Mouse (Mus musculus) CD4-positive, CD25-positive, alpha-beta regulatory T cell, adult 2 months (primary cell): Measurements from ENCODE around the gene Foxs1.

Experiments
- DNase-seq: peaks from one replicate; pipeline ENCODE4 v3.0.0-alpha.2; 2012; ENCODE audit warnings: low read depth, low spot score

The Foxs1 gene

GRCm38 (mm10) chr2:152928219-152928987 lies 4.6 kb downstream of the Foxs1 start:
- DNase-seq: no peak

DNA sequence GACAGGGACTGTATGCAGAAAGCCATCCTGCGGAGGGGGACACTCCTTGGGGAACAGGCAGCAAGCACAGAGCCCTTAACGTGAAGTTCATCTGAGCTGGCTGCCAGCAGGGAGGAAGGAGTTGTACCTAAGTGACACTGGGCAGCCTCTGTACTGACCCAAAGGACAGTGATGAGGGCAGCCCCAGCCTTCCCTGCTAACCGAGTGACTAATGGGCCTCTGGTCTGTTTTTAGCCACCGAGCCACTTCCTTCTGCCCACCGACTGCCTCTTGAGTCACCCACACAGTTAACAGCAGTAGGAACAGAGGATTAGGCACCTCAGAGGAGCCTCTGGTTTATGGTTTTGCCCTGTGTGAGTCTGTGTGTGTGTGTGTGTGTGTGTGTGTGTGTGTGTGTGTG lies 5.6 kb downstream of the Foxs1 start:
- no peak for DNase-seq

GRCm38 (mm10) chr2:152926896-152927295 lies 6.1 kb downstream of the Foxs1 start:
- DNase-seq: no peak

GRCm38 (mm10) chr2:152925189-152925872 lies 7.7 kb downstream of the Foxs1 start:
- no peak for DNase-seq

GRCm38 (mm10) chr2:152924543-152924942 lies 8.5 kb downstream of the Foxs1 start:
- no peak for DNase-seq

GRCm38 (mm10) chr2:152924128-152924527 lies 8.9 kb downstream of the Foxs1 start:
- no peak for DNase-seq

- no peak for DNase-seq
These were observed 9.4 kb downstream of the Foxs1 start for GRCm38 (mm10) chr2:152923621-152924020.

DNA sequence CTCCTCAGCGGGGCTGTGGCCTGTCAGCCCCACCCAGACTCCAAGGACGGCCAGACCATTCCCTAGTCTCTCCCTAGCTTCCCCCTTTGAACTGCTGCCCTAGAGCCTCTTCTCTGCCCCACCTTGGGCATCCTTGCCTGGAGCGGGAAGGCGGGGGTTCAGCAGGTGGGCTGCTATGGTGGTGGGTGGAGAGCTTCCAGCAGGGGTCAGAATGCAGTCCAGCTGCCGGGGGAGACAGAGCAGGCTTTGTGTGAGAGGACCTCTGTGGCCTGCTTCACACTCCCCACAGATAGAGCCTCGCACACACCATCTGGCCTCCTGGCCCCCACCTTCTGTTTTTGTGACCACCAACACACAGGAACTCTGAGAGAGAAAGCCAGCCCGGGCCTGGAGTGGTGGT lies 10.6 kb downstream of the Foxs1 start:
- no peak for DNase-seq

DNA sequence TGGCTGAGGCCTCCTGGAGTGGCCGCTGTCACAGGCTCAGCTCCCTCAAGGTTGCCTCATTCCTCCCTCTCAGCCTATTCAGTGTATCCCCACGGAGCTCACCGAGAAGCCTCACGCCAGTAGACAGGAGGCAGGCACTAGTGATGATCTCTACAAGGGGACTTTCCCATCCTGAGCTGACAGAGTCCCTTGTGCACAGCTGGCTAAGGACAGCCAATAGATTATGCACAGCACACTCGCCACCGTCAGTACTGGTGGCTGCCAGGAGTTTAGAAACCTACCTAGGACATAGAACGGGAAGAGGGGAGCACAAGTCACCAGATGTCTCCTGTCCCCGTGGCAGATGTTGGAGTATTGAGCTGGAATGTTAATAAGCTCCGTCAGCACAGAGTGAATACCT lies 15.3 kb downstream of the Foxs1 start:
- DNase-seq: no peak

DNA sequence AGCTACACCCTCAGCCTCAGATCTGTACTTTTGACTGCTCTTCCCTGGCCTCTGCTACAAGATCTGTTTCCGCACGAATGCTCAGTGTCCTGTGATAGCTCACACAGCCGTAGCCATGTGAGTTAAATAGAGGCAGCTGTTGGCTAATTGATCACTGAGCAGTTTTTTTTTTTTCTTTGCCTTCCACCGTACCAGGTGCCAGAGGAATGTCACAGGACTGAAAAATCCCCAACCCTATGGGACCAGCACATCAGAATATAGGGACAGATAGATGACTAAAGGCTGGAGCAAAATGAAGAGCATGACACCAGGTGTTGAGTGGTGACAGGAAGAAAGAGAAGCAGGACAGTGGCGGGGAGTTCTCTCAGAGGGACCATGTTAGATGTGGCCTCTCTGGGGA lies 16.9 kb downstream of the Foxs1 start:
- DNase-seq: no peak

DNA sequence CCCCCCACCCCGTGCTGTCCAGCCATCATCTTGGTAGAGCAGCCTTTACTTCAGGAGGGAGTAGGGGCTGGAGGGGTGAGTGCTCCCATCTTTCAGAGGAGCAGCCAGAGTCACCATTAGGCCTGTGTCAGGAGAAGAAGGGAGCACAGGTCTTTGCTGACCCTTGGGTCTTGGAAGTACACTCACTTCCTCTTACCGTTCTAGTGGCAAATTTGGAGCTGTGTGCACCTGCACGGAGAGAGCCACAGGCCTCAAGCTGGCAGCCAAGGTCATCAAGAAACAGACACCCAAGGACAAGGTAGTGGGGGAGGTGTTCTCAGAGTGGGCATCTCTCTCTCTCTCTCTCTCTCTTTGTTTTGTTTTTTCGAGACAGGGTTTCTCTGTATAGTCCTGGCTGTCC lies 17.6 kb downstream of the Foxs1 start:
- no peak for DNase-seq

DNA sequence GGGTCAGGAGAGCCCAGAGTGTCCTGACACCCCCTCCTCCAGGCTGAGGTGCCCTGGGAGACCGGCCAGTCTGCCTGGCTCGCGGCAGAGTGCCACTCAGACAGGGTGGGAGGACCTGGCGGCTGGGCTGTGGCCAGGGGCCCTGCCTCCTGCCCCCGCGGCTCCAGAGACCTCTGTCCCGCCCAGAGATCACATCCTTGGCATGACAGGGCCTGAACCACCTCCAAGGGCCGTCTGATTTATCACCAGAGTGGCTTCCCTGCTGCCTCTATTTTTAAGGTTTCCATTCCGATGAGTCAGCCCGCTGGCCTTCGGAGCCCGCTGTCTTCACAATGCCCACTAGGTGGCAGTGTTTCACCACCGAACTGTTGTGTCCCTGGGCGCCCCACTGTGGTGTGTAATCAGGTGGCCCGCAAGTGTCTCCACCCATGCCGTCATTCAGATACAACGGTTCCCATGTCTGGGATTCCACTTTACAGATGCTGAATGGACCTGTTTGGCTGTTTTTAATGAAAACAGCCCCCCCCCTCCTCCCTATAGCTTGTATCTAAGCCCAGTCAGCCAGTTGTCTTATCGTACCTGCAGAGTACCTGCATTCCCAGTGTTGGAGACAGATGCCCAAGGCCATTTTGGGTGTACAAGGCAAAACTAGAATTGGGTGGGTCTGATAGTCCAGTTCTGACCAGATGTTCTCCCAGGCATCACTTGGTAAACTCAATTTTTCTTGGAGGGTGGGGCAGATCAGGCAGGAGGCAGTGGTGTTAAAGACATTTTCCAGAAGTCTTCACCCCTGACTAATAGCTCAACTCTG lies 18.5 kb downstream of the Foxs1 start:
- DNase-seq: peak; percentile 89

DNA sequence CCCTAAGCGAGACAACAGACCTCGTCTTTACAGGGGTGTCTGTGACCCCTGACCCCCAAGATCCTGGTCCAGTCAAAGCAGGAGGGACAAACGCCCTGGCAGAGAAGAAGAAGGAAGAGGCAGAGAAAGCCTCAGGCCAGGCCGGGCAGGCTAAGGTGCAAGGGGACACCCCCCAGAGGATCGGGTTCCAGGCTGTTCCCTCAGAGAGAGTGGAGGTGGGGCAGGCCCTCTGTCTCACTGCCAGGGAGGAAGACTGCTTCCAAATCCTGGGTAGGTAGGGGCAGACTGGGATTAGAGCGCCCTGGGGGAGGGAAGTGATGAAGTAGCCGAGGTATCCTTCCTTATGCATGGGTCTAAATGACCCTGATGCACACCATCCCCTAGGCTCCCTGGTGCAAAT lies 19.5 kb downstream of the Foxs1 start:
- DNase-seq: no peak

GRCm38 (mm10) chr2:152911432-152911831 lies 21.6 kb downstream of the Foxs1 start:
- DNase-seq: no peak

DNA sequence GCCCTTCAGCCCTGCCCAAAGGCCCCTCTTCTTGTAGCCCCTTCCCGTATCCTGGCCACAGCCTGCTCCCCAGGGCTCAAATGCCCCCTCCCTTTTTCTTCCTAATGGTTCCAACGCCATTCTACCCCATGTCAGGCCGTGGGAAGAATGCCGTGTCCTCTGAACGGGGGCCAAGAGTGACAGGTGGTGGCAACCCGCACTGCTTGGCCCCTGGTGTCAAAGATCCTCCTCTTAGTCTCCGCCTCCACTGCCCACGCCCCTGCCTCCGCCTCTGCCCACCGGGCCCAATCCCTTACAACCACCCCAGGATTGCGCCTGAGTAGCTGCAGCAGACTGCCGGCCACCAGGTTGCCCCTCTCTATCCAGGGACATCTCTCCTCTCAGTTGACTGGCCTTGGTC lies 22.0 kb downstream of the Foxs1 start, which contains the start of gene Mylk2:
Mylk2 (plus strand) TSS at position 322 of the 400 bp plus-strand sequence.
- no peak for DNase-seq

DNA sequence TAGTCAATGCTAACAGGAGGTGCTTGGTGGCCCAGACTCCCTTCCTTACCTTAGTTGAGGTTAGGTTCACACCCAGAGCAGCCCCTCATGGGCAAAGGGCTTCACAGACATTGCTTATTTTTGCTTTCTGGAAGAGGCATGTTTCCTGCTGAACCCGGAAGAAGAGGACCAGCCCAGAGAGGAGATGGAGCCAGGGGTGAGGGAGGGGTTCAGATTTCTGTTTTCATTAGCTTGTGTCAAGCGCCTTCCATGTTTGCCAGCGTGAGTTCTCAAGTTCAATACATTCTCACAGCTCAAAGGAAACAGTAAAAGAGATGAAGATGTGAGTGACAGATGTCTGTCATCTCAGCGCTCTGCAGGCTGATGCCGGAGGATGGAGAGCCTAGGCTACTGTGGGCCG lies 23.2 kb downstream of the Foxs1 start:
- no peak for DNase-seq

GRCm38 (mm10) chr2:152907114-152907943 lies 25.7 kb downstream of the Foxs1 start:
- peak; percentile 21 for DNase-seq

DNA sequence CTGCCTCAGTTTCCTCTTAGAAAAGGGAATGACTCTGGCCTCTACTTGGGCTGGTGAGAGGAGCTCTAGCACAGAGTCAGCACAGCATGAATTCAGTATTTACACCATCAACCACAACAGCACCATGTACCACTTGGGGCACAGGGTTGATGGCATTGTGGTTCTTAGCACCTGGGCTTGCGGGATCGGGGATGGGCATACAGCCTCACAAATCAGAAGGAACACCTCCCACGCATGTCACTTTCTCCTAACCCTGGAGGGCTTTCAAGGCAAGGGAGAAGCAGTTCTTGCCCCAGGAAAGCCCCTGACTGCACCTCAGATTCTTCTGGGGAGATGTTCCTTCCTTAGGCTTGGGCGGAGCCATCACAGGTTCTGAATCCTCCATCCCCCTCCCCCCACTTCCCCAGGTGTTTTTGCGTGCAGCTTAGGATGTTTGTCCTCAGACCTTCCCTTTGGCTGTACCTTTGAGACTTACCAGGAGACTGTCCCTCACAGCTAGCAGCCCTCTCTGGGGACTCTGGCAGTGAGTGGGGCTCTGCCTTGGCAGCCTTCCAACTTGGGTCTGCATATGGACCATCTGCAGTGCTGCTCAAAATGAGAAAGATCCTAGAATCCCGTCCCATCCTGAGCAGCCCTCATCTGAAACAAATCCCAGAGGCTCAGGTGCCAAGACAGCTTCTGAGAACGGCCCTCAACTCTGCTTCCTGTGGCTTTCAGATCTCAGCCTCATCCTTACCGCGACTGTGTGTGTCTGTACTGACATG lies 26.6 kb downstream of the Foxs1 start:
- peak; percentile 35 for DNase-seq

- peak; percentile 26 for DNase-seq
These were observed 27.8 kb downstream of the Foxs1 start for GRCm38 (mm10) chr2:152905036-152905829.

- DNase-seq: peak; percentile 60
These were observed 28.8 kb downstream of the Foxs1 start for GRCm38 (mm10) chr2:152904127-152904643.
